Comparison of ENCODE assay signal across 8 mouse cellular contexts in genomic region chr4:9028475-9028874, GRCm38 (mm10).
A peak's percentile ranks its signal among the peaks of the same experiment; 100 is the strongest.
DNase-seq lines count a peak whose midpoint lies in the region; ATAC-seq and TF ChIP-seq lines count a peak whose summit lies in the region.

No protein-coding gene starts in this region.

- no peaks in the 10 kb centered on the region for H3K9me3 ChIP-seq in kidney, embryonic 15.5 days (replicated peaks)
- no peaks in the 10 kb centered on the region for H3K9me3 ChIP-seq in hindbrain, embryonic 11.5 days (ENCODE audit: control insufficient read depth, low read length)
- H3K9me3 ChIP-seq in limb, embryonic 14.5 days (ENCODE audit: control insufficient read depth, low read length) = no peaks in the 10 kb centered on the region

- H3K4me1 ChIP-seq in kidney, embryonic 15.5 days = peaks cover 29% of the 10 kb centered on the region
- no peaks in the 10 kb centered on the region for H3K4me1 ChIP-seq in kidney, adult 2 months (ENCODE audit: control insufficient read depth, insufficient read depth, low read length)
- no peaks in the 10 kb centered on the region for H3K4me1 ChIP-seq in embryonic fibroblast, embryonic 13.5 days (ENCODE audit: control insufficient read depth, insufficient read depth, low read length)
- no peaks in the 10 kb centered on the region for H3K4me1 ChIP-seq in hindbrain, embryonic 11.5 days (replicated peaks; ENCODE audit: control insufficient read depth, insufficient read depth, low read length)
- peaks cover 11% of the 10 kb centered on the region for H3K4me1 ChIP-seq in limb, embryonic 14.5 days (ENCODE audit: control insufficient read depth, insufficient read depth, low read length)

- TF ChIP-seq POLR2A in kidney, adult 2 months (IDR thresholded peaks at IDR 0.05; ENCODE audit: low read depth, low read length) = no peak
- no peak for TF ChIP-seq POLR2A in embryonic fibroblast, embryonic 13.5 days (IDR thresholded peaks at IDR 0.05; ENCODE audit: low read depth, low read length)
- no peak for TF ChIP-seq POLR2A in limb, embryonic 14.5 days (IDR thresholded peaks at IDR 0.05; ENCODE audit: borderline replicate concordance, extremely low read depth, insufficient read depth, insufficient read length)
- no peak for TF ChIP-seq POLR2A in myocyte (IDR thresholded peaks at IDR 0.05; ENCODE audit: insufficient read length, low read depth)

- ATAC-seq in kidney, embryonic 15.5 days (replicated peaks; ENCODE audit: low FRiP score) = 0 out of 2 replicates have a peak, but pooled peaks have one; percentile 29
- ATAC-seq in hindbrain, embryonic 11.5 days (ENCODE audit: low FRiP score) = peak; percentile 50; the same call in 1 of the 2 replicates
- 0 out of 2 replicates have a peak, but pooled peaks have one; percentile 55 for ATAC-seq in limb, embryonic 14.5 days (ENCODE audit: low FRiP score, low read depth)

- H3ac ChIP-seq in myocyte (ENCODE audit: control insufficient read depth, insufficient read length) = peak overlapping the region; percentile 32

- peak overlapping the region; percentile 14; the same call in 1 of the 2 replicates for H3K9ac ChIP-seq in kidney, embryonic 15.5 days
- H3K9ac ChIP-seq in hindbrain, embryonic 11.5 days (ENCODE audit: low read depth, low read length) = peak overlapping the region; percentile 58
- H3K9ac ChIP-seq in limb, embryonic 14.5 days (ENCODE audit: low read depth, low read length, severe bottlenecking) = peak overlapping the region; percentile 52

- H3K79me2 ChIP-seq in myocyte (ENCODE audit: control insufficient read depth, insufficient read depth) = no peaks in the 10 kb centered on the region

- TF ChIP-seq CTCF in kidney, adult 2 months (conservative IDR thresholded peaks at IDR 0.05; ENCODE audit: insufficient read depth, insufficient read length, low read depth, low read length) = no peak
- no peak for TF ChIP-seq CTCF in embryonic fibroblast, embryonic 13.5 days (IDR thresholded peaks at IDR 0.05; ENCODE audit: borderline replicate concordance, insufficient read depth, low read length)

- peak overlapping the region; percentile 87 for H3K4me2 ChIP-seq in kidney, embryonic 15.5 days
- peak overlapping the region; percentile 63 for H3K4me2 ChIP-seq in hindbrain, embryonic 11.5 days (replicated peaks; ENCODE audit: low read depth, low read length)
- H3K4me2 ChIP-seq in limb, embryonic 14.5 days (replicated peaks; ENCODE audit: low read depth, low read length, severe bottlenecking) = peak overlapping the region; percentile 84
- H3K4me2 ChIP-seq in myocyte (ENCODE audit: low read depth) = peak overlapping the region; percentile 95

- DNase-seq in kidney, adult 2 months = no peak
- peak; percentile 14 for DNase-seq in T-cell, adult 2 months (ENCODE audit: low spot score)
- peak; percentile 79 for DNase-seq in hindbrain, embryonic 11.5 days (ENCODE audit: low spot score)
- peak; percentile 58 for DNase-seq in limb, embryonic 14.5 days (ENCODE audit: low spot score)
- no peak for DNase-seq in ovary, adult 18-20 months (ENCODE audit: low spot score)

- H3K36me3 ChIP-seq in kidney, embryonic 15.5 days = no peaks in the 10 kb centered on the region
- H3K36me3 ChIP-seq in kidney, adult 2 months (ENCODE audit: control insufficient read depth, insufficient read depth, low read length) = no peaks in the 10 kb centered on the region
- H3K36me3 ChIP-seq in hindbrain, embryonic 11.5 days (ENCODE audit: control insufficient read depth, insufficient read depth, low read length) = no peaks in the 10 kb centered on the region
- H3K36me3 ChIP-seq in limb, embryonic 14.5 days (ENCODE audit: control insufficient read depth, insufficient read depth, low read length) = no peaks in the 10 kb centered on the region
- H3K36me3 ChIP-seq in myocyte (ENCODE audit: control insufficient read depth, insufficient read depth) = no peaks in the 10 kb centered on the region

- H3K27ac ChIP-seq in kidney, embryonic 15.5 days = no peak overlapping the region
- no peak overlapping the region for H3K27ac ChIP-seq in kidney, adult 2 months (ENCODE audit: insufficient read depth, low read depth, low read length)
- H3K27ac ChIP-seq in embryonic fibroblast, embryonic 13.5 days (ENCODE audit: insufficient read depth, low read length) = no peak overlapping the region
- peak overlapping the region; percentile 30 for H3K27ac ChIP-seq in hindbrain, embryonic 11.5 days (ENCODE audit: low read depth, low read length)
- no peak overlapping the region for H3K27ac ChIP-seq in limb, embryonic 14.5 days (replicated peaks; ENCODE audit: low read depth, low read length)

- H3K27me3 ChIP-seq in kidney, embryonic 15.5 days = no peaks in the 10 kb centered on the region
- H3K27me3 ChIP-seq in kidney, adult 2 months (replicated peaks; ENCODE audit: control insufficient read depth, insufficient read depth, low read length) = no peaks in the 10 kb centered on the region
- H3K27me3 ChIP-seq in hindbrain, embryonic 11.5 days (ENCODE audit: control insufficient read depth, insufficient read depth, low read length) = no peaks in the 10 kb centered on the region
- peaks cover 10% of the 10 kb centered on the region for H3K27me3 ChIP-seq in limb, embryonic 14.5 days (ENCODE audit: control insufficient read depth, insufficient read depth, low read length)
- no peaks in the 10 kb centered on the region for H3K27me3 ChIP-seq in myocyte (ENCODE audit: control insufficient read depth, insufficient read depth, insufficient read length)

- 0% methylated on average over 12 of the region's 12 CpGs for WGBS in kidney, embryonic 15.5 days
- 2% methylated on average over 12 of the region's 12 CpGs for WGBS in kidney, adult 2 months
- 3% methylated on average over 12 of the region's 12 CpGs for WGBS in hindbrain, embryonic 11.5 days
- WGBS in limb, embryonic 14.5 days = 1% methylated on average over 12 of the region's 12 CpGs

- H3K4me3 ChIP-seq in kidney, embryonic 15.5 days (replicated peaks) = peak overlapping the region; percentile 46
- H3K4me3 ChIP-seq in kidney, adult 2 months (ENCODE audit: insufficient read depth, low read depth, low read length) = no peak overlapping the region
- peak overlapping the region; percentile 25 for H3K4me3 ChIP-seq in embryonic fibroblast, embryonic 13.5 days (ENCODE audit: insufficient read depth, low read length)
- peak overlapping the region; percentile 35 for H3K4me3 ChIP-seq in hindbrain, embryonic 11.5 days (ENCODE audit: low read depth, low read length)
- peak overlapping the region; percentile 43 for H3K4me3 ChIP-seq in limb, embryonic 14.5 days (replicated peaks; ENCODE audit: low read length)
- peak overlapping the region; percentile 23 for H3K4me3 ChIP-seq in myocyte

TF ChIP-seq in myocyte, 11 proteins besides CTCF, POLR2A, EP300 and RAD21:
- TF ChIP-seq POLR2AphosphoS2 (IDR thresholded peaks at IDR 0.05; ENCODE audit: insufficient read length, low read depth) = no peak
- no peak for TF ChIP-seq SRF (IDR thresholded peaks at IDR 0.05; ENCODE audit: control insufficient read depth, insufficient read length, low read depth)
- TF ChIP-seq TCF3 (IDR thresholded peaks at IDR 0.05; ENCODE audit: insufficient read length, low read depth) = no peak
- TF ChIP-seq CEBPB (IDR thresholded peaks at IDR 0.05; ENCODE audit: insufficient read depth, poor library complexity, severe bottlenecking) = no peak
- TF ChIP-seq TCF12 (IDR thresholded peaks at IDR 0.05; ENCODE audit: insufficient read depth, poor library complexity, severe bottlenecking) = peak; percentile 6
- TF ChIP-seq REST (IDR thresholded peaks at IDR 0.05; ENCODE audit: insufficient read depth, insufficient read length) = no peak
- peak in 1 of 3 experiments; percentile 17 for TF ChIP-seq MYOG (IDR thresholded peaks at IDR 0.05; ENCODE audit: control insufficient read depth in 1 of 3, insufficient read depth in 1 of 3, insufficient read length in 2 of 3, low read depth in 2 of 3)
- peak in 1 of 3 experiments; percentile 55 for TF ChIP-seq MYOD1 (IDR thresholded peaks at IDR 0.05; ENCODE audit: control insufficient read depth in 1 of 3, insufficient read length in 2 of 3, low read depth in 2 of 3)
- TF ChIP-seq USF1 (IDR thresholded peaks at IDR 0.05; ENCODE audit: low read depth) = no peak

Comparison
In these comparisons a context has a peak if more than half of its experiments do, and no peak if none do; other contexts are left out.
1. DNase-seq: peak in T-cell, adult 2 months (single experiment), hindbrain, embryonic 11.5 days (single experiment) and limb, embryonic 14.5 days (single experiment); none in kidney, adult 2 months (single experiment) and ovary, adult 18-20 months (single experiment).
2. Peak in every context shown above with its lines, with median percentiles within 50 percentile points of each other: ATAC-seq, H3K4me2 ChIP-seq and H3K9ac ChIP-seq.